Mouse (Mus musculus) spleen, postnatal 10 days (tissue): ENCODE measurements around the gene Bsnd.
A peak's percentile ranks its signal among the peaks of the same experiment; 100 is the strongest.

Experiments used
- DNase-seq, 2 experiments: peaks; one replicate each; pipeline ENCODE4 v3.0.0; 2021 to 2022; ENCODE audit warnings: low spot score in 2 of 2

Gene Bsnd

DNA sequence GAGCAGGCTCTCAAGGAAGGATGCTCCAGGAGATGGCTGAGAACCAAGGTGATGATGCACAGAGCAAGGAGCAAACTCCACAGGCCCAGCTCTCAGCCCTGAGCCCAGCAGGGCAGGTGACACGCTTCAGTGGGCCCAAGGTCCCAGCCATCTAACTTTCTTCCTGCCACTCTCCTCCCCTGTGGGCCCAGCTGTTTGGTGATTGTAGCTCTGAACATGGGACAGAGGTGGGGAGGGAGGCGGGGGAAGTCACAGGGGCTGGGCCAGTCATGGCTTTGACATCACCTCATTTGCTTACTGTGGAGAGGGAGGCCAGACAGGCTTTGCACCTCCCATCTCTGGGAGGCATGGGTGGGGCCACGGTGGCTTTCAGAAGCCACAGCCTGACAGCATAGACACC lies at the start of gene Bsnd:
TSS of gene Bsnd (minus strand) at position 168 of the 400 bp plus-strand sequence.
- DNase-seq, result peak in 1 of 2 experiments; percentile 55

GRCm38 (mm10) chr4:106541491-106541890 lies 49.4 kb upstream of the Bsnd start:
- no peak for DNase-seq

GRCm38 (mm10) chr4:106539756-106540155 lies 47.7 kb upstream of the Bsnd start:
- DNase-seq, result no peak

GRCm38 (mm10) chr4:106534256-106534655 lies 42.2 kb upstream of the Bsnd start:
- no peak for DNase-seq

- DNase-seq, result no peak
Measured at GRCm38 (mm10) chr4:106533421-106534080, 41.5 kb upstream of the Bsnd start.

- DNase-seq, result no peak
Measured at GRCm38 (mm10) chr4:106530113-106530482, 38.0 kb upstream of the Bsnd start.

DNA sequence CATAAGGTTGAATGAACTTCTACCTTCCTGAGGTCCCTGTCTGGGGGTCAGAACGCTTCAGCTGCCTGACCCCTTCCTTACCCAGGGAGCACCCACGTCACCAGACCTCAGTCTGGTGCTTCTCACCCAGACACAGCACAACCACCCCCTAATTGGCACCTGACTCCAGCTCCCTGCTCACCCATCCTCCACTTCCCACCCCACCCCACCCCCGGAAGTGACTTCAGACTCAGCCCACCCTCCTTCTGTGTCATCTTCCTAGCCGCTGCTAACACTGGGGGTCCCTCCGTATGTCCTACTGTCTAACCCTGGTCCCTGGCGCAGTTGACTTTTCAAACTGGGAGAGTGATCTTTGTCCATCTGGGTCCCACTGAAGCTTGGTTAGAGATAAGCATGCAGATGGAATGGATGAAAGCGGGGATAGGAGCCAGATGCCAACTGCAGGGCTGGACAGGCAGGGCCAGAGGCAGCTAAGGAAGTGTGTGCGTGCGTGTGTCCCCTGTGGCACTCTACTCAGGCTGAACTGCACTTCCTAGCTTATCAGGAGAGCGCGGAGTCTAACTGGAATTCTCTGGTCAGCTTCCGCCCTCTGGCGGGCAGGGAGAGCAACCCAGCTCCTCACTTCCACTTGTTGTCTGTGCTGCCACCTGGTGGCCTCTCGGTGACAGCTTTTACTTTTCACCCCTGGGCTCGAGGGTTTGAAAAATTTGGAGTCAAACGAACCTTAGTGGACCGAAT lies 37.5 kb upstream of the Bsnd start:
- DNase-seq, result peak; percentile 59 to 89

GRCm38 (mm10) chr4:106527856-106528547 lies 35.9 kb upstream of the Bsnd start:
- peak in 1 of 2 experiments; percentile 24 for DNase-seq

DNA sequence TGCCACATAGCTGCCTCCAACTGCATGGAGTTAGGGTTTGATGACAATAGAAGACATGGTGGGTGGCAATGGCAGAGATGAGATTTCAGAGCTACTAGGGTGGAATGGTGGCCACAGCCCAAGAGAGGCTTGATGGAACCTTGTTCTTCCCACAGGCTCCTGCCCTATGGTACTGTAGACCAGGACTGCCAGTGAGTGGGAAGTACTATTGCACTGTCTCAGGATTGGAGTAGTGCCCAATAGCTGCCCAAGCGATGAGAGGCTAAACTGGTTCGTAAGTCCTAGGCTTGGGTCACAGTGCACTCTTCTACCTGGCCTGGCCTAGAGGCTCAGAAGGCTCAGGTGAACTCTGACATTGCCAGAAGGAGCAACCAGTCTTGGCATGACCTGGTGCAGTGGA lies 32.9 kb upstream of the Bsnd start:
- no peak for DNase-seq

GRCm38 (mm10) chr4:106524131-106524530 lies 32.0 kb upstream of the Bsnd start:
- no peak for DNase-seq

DNA sequence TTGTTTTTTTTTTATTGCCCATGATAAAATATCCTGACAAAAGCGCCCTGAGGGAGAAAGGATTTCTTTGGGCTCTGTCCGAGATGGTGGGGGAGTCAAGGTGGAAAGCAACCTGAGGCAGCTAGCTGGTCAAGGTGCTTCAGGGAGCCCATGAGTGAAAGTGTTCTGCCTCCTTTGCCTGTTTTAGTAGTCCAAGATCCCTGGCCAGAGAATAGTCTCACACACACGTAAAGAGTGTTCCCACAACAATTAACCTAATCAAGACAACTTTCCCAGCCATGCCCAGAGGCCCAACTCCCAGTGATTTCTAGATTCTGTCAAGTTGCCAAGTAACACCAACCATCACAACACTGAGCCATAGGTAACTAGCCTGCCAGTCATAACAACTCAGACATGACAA lies 30.5 kb upstream of the Bsnd start:
- no peak for DNase-seq

GRCm38 (mm10) chr4:106514606-106515005 lies 22.5 kb upstream of the Bsnd start:
- no peak for DNase-seq

DNA sequence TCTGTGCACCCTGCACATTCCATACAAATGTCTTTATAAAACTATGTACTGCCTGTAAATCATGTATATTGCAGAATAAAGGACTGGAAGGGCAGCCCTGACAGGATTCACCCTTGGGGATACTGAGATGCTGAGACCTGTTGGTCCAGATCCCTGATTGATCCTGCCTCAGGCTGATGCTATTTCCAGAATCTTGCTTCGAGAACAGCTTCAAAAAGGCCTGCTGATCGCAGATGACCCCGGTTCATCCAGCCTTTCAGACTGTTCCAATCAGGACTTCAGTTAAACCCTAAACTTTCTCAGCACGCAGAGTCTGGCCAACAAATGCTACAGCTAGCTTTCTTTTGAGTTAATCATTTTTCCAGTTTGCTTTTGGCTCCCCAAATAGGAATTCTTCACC lies 17.8 kb upstream of the Bsnd start:
- DNase-seq, result no peak

DNA sequence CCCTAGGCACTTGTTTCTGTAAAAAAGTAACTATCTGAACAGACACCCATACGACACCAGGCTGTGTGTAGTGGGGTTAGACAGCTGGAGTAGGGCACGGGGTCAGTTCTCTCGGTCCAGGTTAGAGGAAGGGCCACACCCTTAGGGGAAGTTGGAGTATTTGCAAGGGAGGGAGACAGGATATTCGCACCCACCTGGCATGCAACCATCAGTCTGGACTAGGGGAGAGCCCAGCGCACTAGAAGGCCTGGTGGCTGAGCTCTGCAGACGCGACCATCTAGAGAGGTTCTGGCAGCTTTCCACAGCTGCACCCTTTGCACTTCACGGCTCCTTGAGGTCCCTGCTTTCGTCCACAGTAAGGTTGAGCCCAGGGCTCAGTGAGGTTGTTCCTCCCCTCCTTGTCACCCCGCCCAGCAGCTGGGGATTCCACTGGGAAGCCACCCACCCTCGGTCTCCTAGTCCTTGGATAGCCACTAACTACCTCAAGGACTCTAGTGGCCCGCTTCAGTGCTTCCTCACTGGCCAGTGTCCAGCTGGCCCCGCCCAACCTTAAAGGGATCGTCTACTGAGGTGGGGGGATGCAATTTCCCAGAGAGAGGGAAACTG lies 13.5 kb upstream of the Bsnd start:
- DNase-seq, result no peak

GRCm38 (mm10) chr4:106503578-106503977 lies 11.5 kb upstream of the Bsnd start:
- no peak for DNase-seq

- no peak for DNase-seq
Measured at GRCm38 (mm10) chr4:106500066-106500465, 8.0 kb upstream of the Bsnd start.

GRCm38 (mm10) chr4:106498471-106498844 lies 6.4 kb upstream of the Bsnd start:
- DNase-seq, result no peak

GRCm38 (mm10) chr4:106497776-106498470 lies 5.8 kb upstream of the Bsnd start:
- DNase-seq, result no peak

GRCm38 (mm10) chr4:106496833-106497232 lies 4.8 kb upstream of the Bsnd start:
- no peak for DNase-seq

GRCm38 (mm10) chr4:106493639-106494038 lies 1.6 kb upstream of the Bsnd start:
- peak in 1 of 2 experiments; percentile 60 for DNase-seq

GRCm38 (mm10) chr4:106490620-106491019 lies 1.5 kb downstream of the Bsnd start:
- no peak for DNase-seq

GRCm38 (mm10) chr4:106483831-106484230 lies 8.3 kb downstream of the Bsnd start:
- no peak for DNase-seq
